Mouse (Mus musculus) heart, embryonic 14.5 days (tissue): ENCODE results near the gene Prep. TPM values are rescaled to one million over a fixed set of nuclear protein-coding genes. Genes with fewer than 3 reads are reported as not detected.

ENCODE experiments used
- ATAC-seq: fragments of 200-750 bp; cut with Nextera tagmentation; 2 replicates; pipeline ENCODE4 v1.8.0; 2017; ENCODE audit warnings: low read depth, moderate TSS enrichment; ENCODE audit not compliant: insufficient number of reproducible peaks, insufficient read depth, low FRiP score
- H3K27ac ChIP-seq, 2 experiments: fragments of 200-500 bp in 1 of 2; fragments of 300-500 bp in 1 of 2; sonication (generic) in 1 of 2; replicated peaks in 1 of 2; 2 replicates each; pipeline ENCODE4 v1.5.1; 2012 to 2014; ENCODE audit warnings: low read depth in 2 of 2, low read length in 2 of 2, control low read depth in 1 of 2, mild to moderate bottlenecking in 1 of 2, mixed read lengths in 1 of 2; ENCODE audit not compliant: control insufficient read depth in 1 of 2, insufficient read depth in 1 of 2
- H3K27me3 ChIP-seq: fragments of 300-500 bp; sonication (generic); 2 replicates; pipeline ENCODE4 v1.6.1; 2014; ENCODE audit warnings: mild to moderate bottlenecking, low read length, control low read depth; ENCODE audit not compliant: control insufficient read depth, insufficient read depth
- H3K36me3 ChIP-seq: fragments of 300-500 bp; sonication (generic); 2 replicates; pipeline ENCODE4 v1.6.1; 2014; ENCODE audit warnings: mild to moderate bottlenecking, control low read depth, low read length, mixed read lengths; ENCODE audit not compliant: control insufficient read depth, insufficient read depth
- H3K4me1 ChIP-seq, 2 experiments: fragments of 200-500 bp in 1 of 2; fragments of 300-500 bp in 1 of 2; sonication (generic) in 1 of 2; 2 replicates each; pipeline ENCODE4 v1.6.1; 2012 to 2014; ENCODE audit warnings: low read length in 2 of 2, control low read depth in 1 of 2, mixed read lengths in 1 of 2; ENCODE audit not compliant: control insufficient read depth in 2 of 2, insufficient read depth in 2 of 2
- H3K4me2 ChIP-seq: fragments of 300-500 bp; sonication (generic); 2 replicates; pipeline ENCODE4 v1.6.1; 2014; ENCODE audit warnings: mild to moderate bottlenecking, low read length
- H3K4me3 ChIP-seq, 2 experiments: fragments of 200-500 bp in 1 of 2; fragments of 300-500 bp in 1 of 2; sonication (generic) in 1 of 2; 2 replicates each; pipeline ENCODE4 v1.5.1; 2012 to 2014; ENCODE audit warnings: low read length in 2 of 2, mild to moderate bottlenecking in 2 of 2, control low read depth in 1 of 2, low read depth in 1 of 2, moderate library complexity in 1 of 2; ENCODE audit not compliant: control insufficient read depth in 1 of 2, insufficient read depth in 1 of 2
- H3K9ac ChIP-seq: fragments of 300-500 bp; sonication (generic); 2 replicates; pipeline ENCODE4 v1.6.1; 2014; ENCODE audit warnings: mild to moderate bottlenecking, low read length
- H3K9me3 ChIP-seq: fragments of 300-500 bp; sonication (generic); 2 replicates; pipeline ENCODE4 v1.6.1; 2016; ENCODE audit warnings: low read length, control low read depth; ENCODE audit not compliant: control insufficient read depth
- WGBS: fragments of 180-500 bp; shearing (Covaris S2); extraction: QIAGEN DNeasy Blood & Tissue Kit; methylation state at CpG from one replicate; pipeline ENCODE4 v1.1.7; 2014; 5-methylcytosine and 5-hydroxymethylcytosine counted together
- polyA plus RNA-seq: library from polyadenylated mRNA; unstranded; fragments of >200 nt; fragmentation: Nextera tagmentation; extraction: Ambion mirVana; gene quantifications from 2 replicates; pipeline ENCODE4 v1.2.1, GENCODE M21; 2014

Gene Prep
- 24.4 and 26.7 TPM in 2 replicates for polyA plus RNA-seq

DNA sequence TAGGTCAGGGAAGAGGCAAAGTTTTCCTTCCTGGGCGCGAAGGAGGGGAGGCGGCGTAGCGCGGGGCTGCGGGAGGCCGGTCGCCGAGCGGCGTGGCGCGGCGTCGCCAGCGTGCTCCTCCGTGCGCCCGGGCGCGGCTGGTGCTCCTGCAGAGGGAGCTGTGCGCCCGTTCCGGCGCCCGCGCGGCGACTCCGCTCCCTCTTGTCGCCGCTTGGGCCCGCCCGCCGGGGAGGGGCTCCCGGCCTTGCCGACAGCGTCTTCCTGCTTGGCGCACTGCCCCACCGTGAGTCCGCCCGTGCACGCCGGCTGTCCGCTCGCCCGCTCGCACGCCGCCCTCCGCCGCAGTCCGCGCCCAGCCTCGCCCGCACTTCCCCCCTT is at the start of gene Prep:
Prep (plus strand) TSS at position 273 of the 378 bp plus-strand sequence.
- under 1% methylated on average over 40 of the region's 57 CpGs for WGBS
- H3K4me3 ChIP-seq = peak within 1 kb of the TSS; percentile 62 to 98
- peaks cover 5% of the 10 kb centered on the region; the same call in 1 of the 2 replicates for H3K36me3 ChIP-seq
- no peaks in the 10 kb centered on the region for H3K27me3 ChIP-seq
- peak within 1 kb of the TSS; percentile 75 for H3K4me2 ChIP-seq
- no peaks in the 10 kb centered on the region for H3K9me3 ChIP-seq
- H3K9ac ChIP-seq = peak within 1 kb of the TSS; percentile 96
- peak; percentile 90 for ATAC-seq
- H3K4me1 ChIP-seq = peaks cover 12 to 38% of the 10 kb centered on the region in 2 experiments
- peak within 1 kb of the TSS; percentile 65 to 71 for H3K27ac ChIP-seq

DNA sequence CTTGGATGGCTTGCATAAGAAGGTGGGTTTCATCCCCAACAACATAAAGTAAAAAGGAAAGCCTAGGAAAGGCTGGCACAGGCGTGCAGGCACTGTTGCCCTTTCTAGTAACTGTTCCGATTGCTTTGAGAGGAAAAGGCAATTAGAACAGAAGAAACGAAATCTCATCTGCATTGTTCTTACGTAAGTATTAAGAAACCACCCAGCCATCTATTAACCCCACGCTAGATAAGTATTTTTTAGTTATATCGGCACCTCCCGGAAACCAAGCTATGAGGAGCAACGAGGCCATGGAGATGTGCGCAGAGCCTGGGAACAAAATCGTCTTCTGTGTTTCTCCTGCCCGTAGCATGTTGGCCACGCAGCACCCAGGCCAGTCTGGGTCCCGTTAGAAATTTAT is 49.7 kb upstream of the Prep start:
- Histone ChIP-seq H3K9me3 (no peaks in the 10 kb centered on the region), H3K4me1 (no peaks in the 10 kb centered on the region), H3K27me3 (no peaks in the 10 kb centered on the region), H3K9ac (no peak overlapping the region), H3K4me3 (no peak overlapping the region), H3K36me3 (no peaks in the 10 kb centered on the region), H3K27ac (no peak overlapping the region), H3K4me2 (no peak overlapping the region)
- ATAC-seq = no peak
- WGBS = 88% methylated on average over 13 of the region's 13 CpGs

DNA sequence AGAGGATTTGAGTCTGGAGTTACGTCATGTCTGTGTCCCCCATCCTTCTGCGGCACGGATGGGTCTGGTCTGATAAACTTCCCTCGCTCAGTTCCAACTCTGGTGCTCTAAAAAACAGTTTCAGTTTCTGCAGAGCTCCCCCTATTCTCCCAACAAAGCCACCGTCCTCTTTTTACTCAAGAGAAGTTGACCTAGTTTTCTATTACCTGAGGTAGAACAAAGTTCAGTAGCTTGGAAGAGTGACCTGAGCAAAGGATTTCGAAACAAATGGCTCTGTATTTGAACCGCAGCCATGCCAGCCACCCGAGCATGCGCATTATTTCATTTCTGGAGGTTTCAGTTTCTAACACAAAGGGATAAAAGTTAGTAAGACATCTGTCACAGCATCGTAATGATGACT is 49.2 kb upstream of the Prep start:
- no peaks in the 10 kb centered on the region for H3K36me3 ChIP-seq
- no peaks in the 10 kb centered on the region for H3K4me1 ChIP-seq
- H3K4me2 ChIP-seq = no peak overlapping the region
- ATAC-seq = no peak
- 88% methylated on average over 10 of the region's 10 CpGs for WGBS
- no peaks in the 10 kb centered on the region for H3K27me3 ChIP-seq
- no peaks in the 10 kb centered on the region for H3K9me3 ChIP-seq
- H3K27ac ChIP-seq = no peak overlapping the region
- no peak overlapping the region for H3K4me3 ChIP-seq
- H3K9ac ChIP-seq = no peak overlapping the region

DNA sequence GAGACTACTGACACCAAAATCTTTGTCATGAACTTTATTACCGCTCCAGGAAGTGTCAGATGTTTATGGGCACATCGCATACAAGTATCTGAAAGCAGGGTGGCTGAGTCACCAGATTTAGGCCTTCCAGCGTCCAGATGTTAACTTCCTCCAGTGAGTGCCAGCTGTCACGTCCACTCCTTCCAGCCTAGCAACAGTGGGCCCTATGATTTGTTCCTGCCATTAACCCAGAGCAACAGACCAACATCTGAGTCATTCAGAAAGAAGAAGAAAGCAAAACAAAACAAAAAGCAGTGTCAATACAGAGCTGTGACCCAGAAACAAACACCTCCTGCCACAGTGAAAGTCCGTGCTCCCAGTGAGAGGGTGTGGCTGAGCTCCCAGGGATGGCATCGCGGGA is 47.6 kb upstream of the Prep start:
- H3K36me3 ChIP-seq = no peaks in the 10 kb centered on the region
- H3K27me3 ChIP-seq = no peaks in the 10 kb centered on the region
- WGBS = 67% methylated on average over 7 of the region's 7 CpGs
- H3K4me2 ChIP-seq = no peak overlapping the region
- H3K4me1 ChIP-seq = no peaks in the 10 kb centered on the region
- H3K9me3 ChIP-seq = no peaks in the 10 kb centered on the region
- H3K4me3 ChIP-seq = no peak overlapping the region
- H3K27ac ChIP-seq = no peak overlapping the region
- no peak for ATAC-seq
- no peak overlapping the region for H3K9ac ChIP-seq

DNA sequence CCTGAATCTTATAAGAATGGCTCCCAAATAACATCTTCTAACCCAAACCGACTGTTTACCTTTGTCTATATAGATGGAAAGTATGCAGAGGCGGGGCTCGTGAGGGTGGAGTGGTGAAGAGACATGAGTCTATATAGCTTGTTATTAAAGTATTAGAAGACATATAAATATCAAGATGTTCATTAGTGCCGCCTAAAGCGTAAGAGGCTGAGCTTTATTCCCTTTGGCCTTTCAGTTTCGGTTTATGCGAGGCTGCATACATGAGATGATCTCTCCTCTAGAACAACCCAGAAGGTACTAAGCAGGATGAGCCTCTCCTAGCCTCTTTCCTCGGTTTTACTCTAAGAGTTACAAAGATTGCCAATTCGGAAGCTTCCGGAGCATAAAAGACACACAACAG is 47.2 kb upstream of the Prep start:
- no peaks in the 10 kb centered on the region for H3K36me3 ChIP-seq
- H3K27ac ChIP-seq = no peak overlapping the region
- no peak overlapping the region for H3K4me3 ChIP-seq
- 87% methylated on average over 10 of the region's 10 CpGs for WGBS
- H3K27me3 ChIP-seq = no peaks in the 10 kb centered on the region
- H3K9me3 ChIP-seq = no peaks in the 10 kb centered on the region
- ATAC-seq = no peak
- H3K4me2 ChIP-seq = no peak overlapping the region
- no peaks in the 10 kb centered on the region for H3K4me1 ChIP-seq
- no peak overlapping the region for H3K9ac ChIP-seq

DNA sequence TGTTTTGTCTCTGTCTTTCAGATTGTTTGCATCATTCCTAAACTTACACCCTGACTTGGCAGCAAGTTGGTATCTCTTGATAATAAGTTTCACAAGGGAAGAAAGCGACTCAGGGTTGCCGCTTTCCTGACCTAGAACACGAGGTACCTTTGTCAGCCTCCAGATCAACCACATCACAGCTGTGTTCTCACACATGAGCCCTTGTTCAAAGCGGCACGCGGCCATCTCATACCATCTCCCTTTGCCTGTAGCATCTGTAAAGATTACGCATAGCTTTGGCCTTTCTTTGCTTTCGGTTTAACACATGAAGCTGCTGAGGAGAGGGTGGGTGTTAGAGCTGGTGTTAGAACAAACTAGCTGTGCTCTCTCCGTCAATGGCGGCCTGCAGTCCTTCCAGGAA is 46.7 kb upstream of the Prep start:
- Histone ChIP-seq H3K9ac (no peak overlapping the region), H3K4me1 (peaks cover 0 to 2% of the 10 kb centered on the region in 2 experiments; a peak in 1 of 4 replicates), H3K4me3 (no peak overlapping the region), H3K27me3 (no peaks in the 10 kb centered on the region), H3K4me2 (no peak overlapping the region), H3K36me3 (no peaks in the 10 kb centered on the region), H3K27ac (no peak overlapping the region), H3K9me3 (no peaks in the 10 kb centered on the region)
- no peak for ATAC-seq
- 86% methylated on average over 10 of the region's 10 CpGs for WGBS

DNA sequence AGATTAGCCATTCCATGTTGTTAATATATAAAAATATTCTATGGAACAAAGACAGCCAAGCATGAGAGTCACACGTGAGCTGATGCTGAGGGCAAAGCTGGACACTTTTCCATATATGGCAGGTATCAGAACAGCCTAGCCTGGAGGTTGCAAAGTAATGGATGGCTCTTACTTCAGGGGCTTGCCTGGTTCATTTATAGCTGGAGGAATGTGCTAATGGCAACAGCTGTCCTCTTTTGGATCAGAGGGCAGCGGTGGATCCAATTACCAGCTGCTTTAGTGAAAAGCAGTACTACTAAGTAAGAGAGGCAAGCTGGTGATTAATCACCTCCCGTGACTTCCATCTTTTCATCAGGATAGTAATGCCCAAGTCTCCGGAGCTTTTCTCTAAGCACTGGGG is 41.8 kb upstream of the Prep start:
- ATAC-seq = no peak
- no peaks in the 10 kb centered on the region for H3K36me3 ChIP-seq
- H3K27me3 ChIP-seq = no peaks in the 10 kb centered on the region; the same call in 1 of the 2 replicates
- H3K4me2 ChIP-seq = no peak overlapping the region
- no peaks in the 10 kb centered on the region for H3K9me3 ChIP-seq
- H3K4me1 ChIP-seq = peaks cover 0 to 3% of the 10 kb centered on the region in 2 experiments; a peak in 1 of 4 replicates
- 31% methylated on average over 4 of the region's 4 CpGs for WGBS
- no peak overlapping the region for H3K9ac ChIP-seq
- no peak overlapping the region for H3K27ac ChIP-seq
- H3K4me3 ChIP-seq = no peak overlapping the region

DNA sequence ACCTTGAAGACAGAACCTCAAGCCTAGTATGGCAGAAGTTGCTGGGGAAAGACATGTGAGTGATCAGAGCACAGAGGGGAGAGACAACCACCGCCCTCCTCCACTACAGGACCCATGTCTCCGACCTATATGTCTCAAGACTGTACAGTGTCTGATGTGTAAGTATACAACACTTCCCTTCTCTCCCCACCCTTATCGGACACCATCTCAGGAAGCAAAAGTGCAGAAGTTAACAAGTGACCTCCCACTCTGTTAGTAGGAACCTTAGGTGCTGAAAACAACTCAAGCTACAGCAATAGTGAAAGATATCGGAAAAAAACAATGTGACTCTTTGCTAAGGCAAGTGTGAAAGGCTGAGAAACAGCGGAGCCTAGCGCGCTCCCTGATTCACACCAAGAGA is 40.1 kb upstream of the Prep start:
- H3K27me3 ChIP-seq = no peaks in the 10 kb centered on the region; the same call in 1 of the 2 replicates
- no peaks in the 10 kb centered on the region for H3K9me3 ChIP-seq
- no peak overlapping the region for H3K9ac ChIP-seq
- peaks cover 0 to 3% of the 10 kb centered on the region in 2 experiments; a peak in 1 of 4 replicates for H3K4me1 ChIP-seq
- H3K27ac ChIP-seq = no peak overlapping the region
- H3K36me3 ChIP-seq = no peaks in the 10 kb centered on the region
- WGBS = 93% methylated on average over 7 of the region's 7 CpGs
- no peak overlapping the region for H3K4me3 ChIP-seq
- no peak overlapping the region for H3K4me2 ChIP-seq
- no peak; the same call in 1 of the 2 replicates for ATAC-seq
